Mouse (Mus musculus): ENCODE measurements around the gene Prkag2.

Prkag2 gene

GRCm38 (mm10) chr5:25100516-25101125, at the start of gene Prkag2:
Prkag2 (minus strand) TSS chr5:25100642.
- peak; percentile 70 to 81 for DNase-seq (ENCODE audit: low spot score in 2 of 2)

DNA sequence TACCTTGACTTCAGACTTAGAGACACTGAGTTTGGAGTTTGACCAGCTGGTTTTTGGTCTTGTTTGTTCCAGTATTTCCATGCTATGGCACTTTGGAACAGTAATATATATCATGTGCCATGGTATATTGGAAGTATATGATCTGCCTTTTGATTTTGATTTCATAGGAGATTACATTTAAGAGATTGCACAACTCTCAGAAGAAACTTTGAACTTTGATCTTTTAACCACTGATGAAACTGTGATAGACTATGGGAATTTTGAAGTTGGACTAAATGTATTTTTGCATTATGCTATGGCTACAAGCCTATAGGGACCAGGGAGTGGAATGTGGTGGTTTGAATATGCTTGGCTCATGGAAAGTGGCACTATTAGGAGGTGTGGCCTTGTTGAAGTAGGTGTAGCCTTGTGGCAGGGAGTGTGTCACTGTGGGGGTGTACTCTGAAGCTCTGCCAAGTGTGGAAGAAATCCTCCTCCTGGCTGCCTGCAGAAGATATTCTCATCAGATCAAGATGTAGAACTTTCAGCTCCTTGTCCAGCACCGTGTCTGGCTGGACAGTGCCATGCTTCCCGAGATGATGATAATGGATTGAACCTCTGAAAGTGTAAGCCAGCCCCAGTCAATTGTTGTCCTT, 49.0 kb upstream of the Prkag2 start:
- no peak for DNase-seq (ENCODE audit: low spot score in 2 of 2)

DNA sequence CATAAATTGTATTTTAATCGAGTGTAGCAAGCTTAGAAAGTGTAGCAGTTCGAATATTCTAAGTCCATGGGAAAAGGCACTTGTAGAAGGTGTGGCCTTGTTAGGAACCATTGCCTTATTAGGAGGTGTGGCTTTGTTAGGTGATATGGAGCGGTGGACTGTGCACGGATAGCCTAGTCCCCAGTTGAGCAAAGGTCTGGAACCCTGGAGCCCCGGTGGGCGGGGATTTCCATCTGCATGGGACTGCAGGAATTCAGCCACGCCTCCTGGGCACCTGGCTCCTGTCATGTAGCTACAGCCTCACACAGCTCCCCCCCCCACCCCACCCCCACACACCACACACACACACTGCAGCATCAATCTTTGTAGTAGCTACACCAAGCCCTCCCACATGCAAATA, 46.3 kb upstream of the Prkag2 start:
- DNase-seq (ENCODE audit: low spot score in 2 of 2), result no peak

DNA sequence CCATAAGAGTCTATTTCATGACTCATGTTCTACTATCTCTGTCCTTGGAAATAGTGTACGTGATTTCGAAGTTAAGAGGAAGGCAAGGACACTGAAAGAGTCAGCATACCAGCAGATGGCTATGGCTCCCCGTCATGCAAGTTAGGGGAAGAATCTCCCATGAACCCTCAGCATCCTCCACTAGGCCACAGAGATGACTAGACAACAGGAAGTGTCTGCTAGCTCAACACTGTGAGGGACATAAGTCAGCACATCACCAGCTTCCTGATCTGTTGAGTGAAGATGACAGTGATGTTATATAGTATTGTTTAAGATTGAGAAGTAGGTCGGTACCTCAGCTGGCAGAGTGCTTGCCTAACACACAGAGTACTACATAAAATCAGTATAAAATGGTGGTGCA, 27.4 kb upstream of the Prkag2 start:
- DNase-seq (ENCODE audit: low spot score in 2 of 2), result no peak

DNA sequence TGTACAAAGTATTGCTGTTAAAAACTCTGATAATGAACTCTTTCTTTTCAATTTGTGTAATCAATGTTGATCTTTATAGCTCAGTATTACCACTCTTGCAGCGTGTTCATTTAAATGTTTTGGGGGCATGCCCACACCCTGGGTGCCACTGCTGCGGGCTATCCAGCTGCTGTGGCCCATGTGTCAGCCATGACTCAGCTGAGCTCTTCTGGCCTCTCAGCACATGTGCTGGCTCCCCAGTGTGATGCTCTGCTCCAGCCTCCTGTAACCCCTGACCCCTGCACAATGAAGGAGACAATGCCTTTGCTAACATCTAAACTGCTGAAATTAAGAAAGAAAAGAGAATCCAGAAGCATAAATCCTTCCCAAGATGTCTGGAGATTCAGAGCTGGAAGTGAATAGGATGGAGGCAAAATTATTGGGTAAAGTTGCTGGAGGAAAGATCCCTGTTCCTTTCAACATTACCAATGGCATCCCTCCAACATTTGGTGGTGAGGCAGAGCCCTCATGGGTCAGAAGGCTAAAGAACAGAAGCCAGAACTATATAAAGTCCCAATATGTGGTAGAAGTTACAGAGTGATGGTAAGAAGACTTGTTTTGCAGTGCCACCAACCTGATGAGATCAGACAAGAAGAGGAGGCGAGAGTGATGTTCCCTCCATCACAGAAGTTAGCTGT, 25.6 kb upstream of the Prkag2 start:
- DNase-seq (ENCODE audit: low spot score in 2 of 2), result no peak

GRCm38 (mm10) chr5:25122534-25122933, 22.1 kb upstream of the Prkag2 start:
- no peak for DNase-seq (ENCODE audit: low spot score in 2 of 2)

DNA sequence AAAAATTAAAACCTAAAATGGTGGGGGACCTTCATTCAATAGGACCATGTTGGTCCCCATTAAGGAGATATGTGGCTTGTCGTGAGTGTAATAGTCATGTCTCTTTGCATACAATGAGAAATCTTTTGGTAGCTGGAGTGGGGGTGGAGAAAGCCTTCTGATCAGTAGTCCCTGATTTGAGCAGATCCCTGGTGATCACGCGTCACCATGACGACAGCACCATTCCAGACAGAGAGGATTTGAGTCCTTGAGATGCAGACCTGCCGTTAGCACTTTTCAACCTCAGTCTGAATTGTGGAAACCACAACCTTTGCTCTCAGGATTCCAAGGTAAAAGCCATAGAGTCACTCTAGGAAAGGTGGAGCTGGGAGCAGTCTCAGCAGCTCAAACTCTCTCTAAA, 18.7 kb upstream of the Prkag2 start:
- no peak for DNase-seq (ENCODE audit: low spot score in 2 of 2)

- DNase-seq (ENCODE audit: low spot score in 2 of 2), result no peak
Observed at GRCm38 (mm10) chr5:25115997-25116396, 15.6 kb upstream of the Prkag2 start.

DNA sequence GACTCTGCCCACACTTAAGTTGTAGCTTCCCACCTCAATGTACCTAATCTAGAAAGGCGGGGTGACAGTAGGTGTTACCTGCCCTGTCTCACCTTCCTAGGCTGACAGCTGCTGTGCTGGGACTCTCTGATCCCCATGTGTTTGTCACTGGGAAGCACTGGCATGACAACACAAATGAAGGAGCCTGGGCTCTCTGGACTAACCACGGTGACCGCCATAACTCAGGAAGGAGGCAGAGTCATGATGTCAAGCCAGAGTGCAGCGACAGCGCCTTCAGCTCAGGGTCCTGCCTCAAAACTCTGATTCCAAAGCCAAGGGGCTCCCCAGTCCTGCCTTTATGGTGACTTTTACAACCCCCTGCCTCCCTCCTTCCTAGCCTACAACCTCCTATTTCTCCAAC, 14.8 kb upstream of the Prkag2 start:
- DNase-seq (ENCODE audit: low spot score in 2 of 2), result no peak

DNA sequence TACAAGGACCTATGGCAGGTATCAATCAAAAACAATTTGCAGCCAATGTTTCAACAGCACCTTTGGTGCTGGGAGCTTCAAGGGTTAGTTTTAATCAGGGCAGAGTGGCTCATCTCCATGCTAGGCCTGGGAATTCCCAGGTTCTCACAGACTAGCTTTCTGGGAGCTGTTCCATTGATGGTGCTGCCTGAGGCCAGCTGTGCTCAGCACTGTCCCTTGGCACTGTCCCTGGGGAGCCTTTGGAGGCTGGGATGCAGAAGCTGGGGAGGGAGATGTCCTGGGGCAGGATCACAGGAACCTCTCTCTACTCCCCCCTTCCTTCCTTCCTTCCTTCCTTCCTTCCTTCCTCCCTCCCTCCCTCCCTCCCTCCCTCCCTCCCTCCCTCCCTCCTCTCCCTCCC, 13.7 kb upstream of the Prkag2 start:
- no peak for DNase-seq (ENCODE audit: low spot score in 2 of 2)

DNA sequence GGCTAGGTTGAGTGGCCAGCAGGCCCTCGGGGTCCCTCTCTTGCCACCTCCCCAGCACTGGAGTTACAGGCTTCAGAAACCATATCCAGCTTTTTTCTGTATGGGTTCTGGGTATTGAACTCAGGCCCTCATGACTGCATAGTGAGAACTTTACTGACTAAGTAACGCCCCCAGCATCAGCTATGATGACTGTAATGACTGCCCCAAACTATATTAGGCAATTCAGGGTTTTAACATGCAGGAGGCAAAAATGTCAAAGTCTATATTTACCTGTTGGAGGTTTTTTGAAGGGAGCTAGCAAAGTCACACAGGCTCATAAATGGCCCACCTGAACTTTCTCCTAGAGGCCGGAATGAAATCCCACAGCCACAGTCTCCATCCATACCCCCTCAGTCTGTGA, 9.9 kb upstream of the Prkag2 start:
- DNase-seq (ENCODE audit: low spot score in 2 of 2), result no peak

DNA sequence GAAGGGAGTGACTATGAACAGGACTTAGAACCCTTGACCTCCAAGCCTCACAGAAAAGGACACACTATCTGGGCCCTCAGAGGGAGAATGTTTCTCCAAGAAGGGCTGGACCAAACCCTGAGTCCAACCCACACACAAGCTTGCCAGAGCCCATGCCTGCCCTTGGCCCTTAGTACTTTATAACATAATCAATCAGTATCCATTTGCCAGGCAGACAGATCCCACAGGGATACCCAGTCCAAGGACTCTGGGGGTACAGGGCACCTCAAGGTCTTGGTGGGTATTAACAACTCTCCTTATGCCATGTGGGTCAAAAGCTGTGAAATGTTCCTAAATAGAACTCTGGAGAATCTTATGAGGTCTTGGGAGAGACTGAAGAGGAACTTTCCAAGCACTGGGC, 5.3 kb upstream of the Prkag2 start:
- no peak for DNase-seq (ENCODE audit: low spot score in 2 of 2)

DNA sequence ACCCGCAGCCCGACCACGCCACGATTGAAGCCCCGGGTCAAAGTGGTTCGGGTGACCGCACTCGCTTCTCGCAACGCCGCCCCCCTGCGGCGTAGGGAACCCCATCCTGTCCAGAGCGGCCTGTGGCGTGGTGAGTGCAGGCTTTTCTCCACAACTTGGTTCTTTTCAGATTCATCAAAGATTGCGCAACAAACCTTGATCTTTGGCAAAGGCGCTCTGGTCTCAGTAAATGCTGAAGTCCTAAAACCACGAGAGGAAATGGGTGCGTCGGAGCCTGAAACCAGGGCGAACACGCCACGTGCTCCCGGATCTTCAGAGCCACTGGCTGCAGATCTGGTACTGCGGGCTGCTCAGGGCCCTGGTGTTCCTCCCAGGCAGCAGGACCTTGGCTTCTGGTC, 683 bp upstream of the Prkag2 start:
- DNase-seq (ENCODE audit: low spot score in 2 of 2), result peak; percentile 70 to 80

GRCm38 (mm10) chr5:25100157-25100515, 306 bp downstream of the Prkag2 start:
- peak in 1 of 2 experiments; percentile 41 for DNase-seq (ENCODE audit: low spot score in 2 of 2)

DNA sequence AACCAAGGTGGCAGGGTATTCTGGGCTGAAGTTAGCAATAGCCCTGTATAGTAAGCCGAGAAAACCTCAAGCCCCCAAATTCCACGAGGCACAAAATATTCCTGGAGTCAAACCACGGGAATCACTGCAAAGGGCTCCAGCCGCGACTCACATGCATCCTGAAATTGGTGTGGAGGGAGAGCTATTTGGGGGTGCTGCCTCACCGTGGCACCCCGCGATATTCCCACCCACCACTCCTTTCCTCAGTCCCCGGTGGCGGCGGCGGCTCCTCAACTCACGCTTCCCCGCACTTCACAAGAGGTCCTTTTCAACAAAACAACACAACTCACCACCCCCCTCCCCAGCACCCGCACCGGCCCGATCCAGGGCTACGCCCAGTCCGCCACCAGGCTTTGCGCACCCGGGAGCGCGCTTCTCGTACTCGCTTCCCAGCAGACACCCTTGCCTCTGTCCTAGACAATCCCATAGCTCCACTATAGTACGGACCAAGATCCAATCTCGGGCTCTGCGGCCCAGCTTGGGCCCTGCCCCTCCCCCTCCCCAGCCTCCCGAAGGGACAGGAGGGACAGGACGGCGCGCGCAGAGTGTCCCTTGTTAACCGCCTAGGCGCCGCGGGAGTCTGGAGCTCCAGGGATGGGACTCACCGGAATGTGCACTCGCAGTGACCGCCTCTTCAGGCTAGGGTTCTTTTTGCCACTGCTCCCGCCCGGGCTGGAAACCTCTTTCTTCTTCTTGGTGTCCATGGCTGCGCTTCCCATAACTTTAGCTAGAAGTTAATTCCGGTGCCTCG, 880 bp downstream of the Prkag2 start:
- DNase-seq (ENCODE audit: low spot score in 2 of 2), result peak; percentile 60 to 61

DNA sequence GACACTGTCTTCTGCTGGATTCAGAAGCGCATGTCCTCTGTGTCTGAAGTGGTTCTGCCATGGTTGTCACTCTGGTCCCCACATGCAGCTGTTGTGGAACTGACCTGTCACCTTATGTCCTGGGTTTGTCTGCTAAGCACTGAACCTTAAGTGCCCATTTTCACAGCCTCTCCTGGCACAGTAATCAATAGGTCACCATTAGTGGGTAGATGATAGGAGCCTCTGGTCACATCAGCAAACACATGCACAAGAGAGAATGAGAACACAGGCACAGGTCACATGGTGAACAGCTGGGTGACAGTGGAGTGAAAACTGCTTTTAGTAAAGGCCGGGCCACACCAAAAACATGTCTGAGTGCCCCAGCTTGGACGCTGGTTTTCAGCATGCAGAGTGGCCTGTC, 2.6 kb downstream of the Prkag2 start:
- DNase-seq (ENCODE audit: low spot score in 2 of 2), result no peak

GRCm38 (mm10) chr5:25096431-25096830, 4.0 kb downstream of the Prkag2 start:
- DNase-seq (ENCODE audit: low spot score in 2 of 2), result peak in 1 of 2 experiments; percentile 47

DNA sequence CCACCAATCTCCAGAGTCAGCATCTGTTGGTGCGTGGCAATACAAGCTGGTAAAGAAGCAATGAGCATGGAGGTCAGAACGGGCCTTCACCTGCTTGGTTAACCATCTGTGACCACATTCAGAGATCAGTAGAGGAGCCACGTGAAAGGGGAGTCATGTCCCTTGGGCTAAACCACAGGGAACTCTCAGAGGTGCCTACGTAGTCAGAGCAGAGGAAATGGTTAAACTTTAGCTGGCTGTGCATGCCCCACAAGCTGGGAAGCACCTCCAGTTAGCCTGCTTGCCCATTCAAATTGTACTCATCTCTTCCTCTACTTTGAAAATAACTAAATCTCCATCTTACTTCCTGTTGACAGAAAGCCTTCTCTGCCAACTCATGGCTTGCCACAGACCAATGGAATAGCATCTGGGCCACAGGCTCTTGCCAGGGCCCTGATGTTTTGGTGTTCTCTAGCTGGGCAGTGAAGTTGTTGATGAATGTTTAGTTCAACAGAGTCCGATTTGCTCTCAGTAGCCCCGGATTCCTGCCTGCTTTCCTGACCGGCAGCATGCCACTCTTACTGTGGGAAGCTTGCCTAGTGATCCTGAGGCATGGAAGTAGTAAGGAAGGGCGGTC, 7.7 kb downstream of the Prkag2 start:
- DNase-seq (ENCODE audit: low spot score in 2 of 2), result no peak

GRCm38 (mm10) chr5:25089258-25089972, 11.0 kb downstream of the Prkag2 start:
- DNase-seq (ENCODE audit: low spot score in 2 of 2), result no peak

GRCm38 (mm10) chr5:25088633-25089032, 11.8 kb downstream of the Prkag2 start:
- DNase-seq (ENCODE audit: low spot score in 2 of 2), result no peak

DNA sequence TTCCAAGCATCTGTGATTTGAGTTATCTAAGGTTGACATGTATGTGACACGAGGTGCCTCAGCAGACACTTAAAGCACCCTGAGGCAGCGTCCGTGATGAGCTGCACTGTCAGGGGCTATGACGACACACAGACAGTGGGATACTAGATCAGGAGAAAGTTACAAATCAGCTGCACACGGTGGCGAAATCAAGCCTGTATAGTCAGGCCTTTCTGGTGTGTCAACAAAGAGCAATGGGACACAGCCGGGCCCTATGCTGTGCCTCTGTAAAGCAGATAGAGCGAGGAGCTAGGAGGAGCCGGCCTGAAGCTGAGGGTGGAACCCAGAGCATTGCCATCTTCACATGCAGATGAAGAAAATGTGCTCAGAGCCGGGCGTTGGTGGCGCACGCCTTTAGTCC, 12.3 kb downstream of the Prkag2 start:
- no peak for DNase-seq (ENCODE audit: low spot score in 2 of 2)

Measured in urinary bladder, postnatal 36 days (tissue).